Mouse (Mus musculus): Measurements from ENCODE around the gene Rph3al. TPM values are rescaled to one million over a fixed set of nuclear protein-coding genes. Genes with fewer than 3 reads are reported as not detected.

The Rph3al gene
- total RNA-seq, 1 experiment, result 0.71 TPM

DNA sequence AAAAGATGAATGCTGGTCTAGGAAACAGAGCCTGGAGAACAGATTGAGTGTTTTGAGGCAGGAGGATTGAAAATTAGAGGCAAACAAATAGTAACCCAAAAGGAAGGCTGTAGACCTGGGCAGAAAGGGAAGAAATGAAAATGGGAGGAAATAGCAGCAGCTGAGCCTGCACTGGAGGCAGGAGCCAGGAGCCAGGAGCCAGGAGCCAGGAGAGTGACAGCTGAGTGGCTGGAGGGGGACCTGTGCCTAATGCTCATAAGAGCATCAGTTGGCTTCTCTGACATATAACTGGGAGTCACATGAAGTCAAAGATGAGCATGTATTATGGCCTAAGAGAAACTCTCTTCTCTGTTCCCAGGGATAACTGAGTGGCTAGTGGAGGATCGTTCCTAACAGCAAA is 66.5 kb downstream of the Rph3al start:
- DNase-seq (ENCODE audit: low read depth, low spot score), result no peak
- TF ChIP-seq ZC3H11A (IDR thresholded peaks at IDR 0.05; ENCODE audit: borderline replicate concordance, low read depth, low read length) (no peak), ZNF384 (IDR thresholded peaks at IDR 0.05; ENCODE audit: low read depth, low read length) (no peak), CHD2 (IDR thresholded peaks at IDR 0.05; ENCODE audit: low read depth, low read length) (no peak), HCFC1 (IDR thresholded peaks at IDR 0.05; ENCODE audit: borderline replicate concordance, insufficient read depth, low read length) (no peak), MAFK (IDR thresholded peaks at IDR 0.05; ENCODE audit: insufficient read depth, low read depth, low read length) (no peak)
- H3K36me3 ChIP-seq (ENCODE audit: control insufficient read depth, insufficient read depth, low read length, poor library complexity, severe bottlenecking), result no peaks in the 10 kb centered on the region
- no peaks in the 10 kb centered on the region for H3K9me3 ChIP-seq (ENCODE audit: control insufficient read depth, insufficient read depth, low read depth, low read length)
- peaks cover 0 to 4% of the 10 kb centered on the region in 2 experiments; a peak in 2 of 4 replicates for H3K4me1 ChIP-seq (ENCODE audit: control insufficient read depth in 2 of 2, insufficient read depth in 2 of 2, low read length in 2 of 2, poor library complexity in 1 of 2)
- in situ Hi-C loops (cut with MboI; ENCODE audit: low sequenced_read_pairs in 2 of 2, unreplicated experiment in 2 of 2), result no loop called here
- H3K27ac ChIP-seq (ENCODE audit: insufficient read depth, low read depth, low read length, poor library complexity, severe bottlenecking), result no peak overlapping the region
- H3K9ac ChIP-seq (ENCODE audit: insufficient read depth, low read depth, low read length, poor library complexity, severe bottlenecking), result no peak overlapping the region
- H3K4me3 ChIP-seq (ENCODE audit: insufficient read depth in 1 of 2, low read depth in 1 of 2, low read length in 2 of 2, poor library complexity in 1 of 2, severe bottlenecking in 1 of 2), result no peak overlapping the region

DNA sequence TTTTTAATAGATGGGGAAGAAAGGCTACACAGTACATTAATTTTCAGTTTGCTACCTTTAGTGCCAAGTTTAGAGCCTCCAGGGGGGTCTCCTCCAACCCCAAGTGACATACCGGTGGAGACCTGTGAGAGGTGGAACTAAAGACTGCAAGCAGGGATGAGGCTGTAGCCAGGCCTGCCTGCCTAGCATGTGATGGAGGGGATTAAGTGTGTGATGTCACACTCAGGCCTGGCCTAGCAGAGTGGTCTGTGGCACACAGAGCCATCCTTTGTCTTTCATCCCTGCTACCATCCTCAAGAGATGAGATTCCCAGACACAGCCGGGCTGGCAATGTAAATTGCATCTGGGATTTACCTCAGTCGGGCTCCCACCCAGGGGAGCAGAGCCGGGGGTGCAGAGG is 67.3 kb downstream of the Rph3al start:
- H3K9me3 ChIP-seq (ENCODE audit: control insufficient read depth, insufficient read depth, low read depth, low read length), result no peaks in the 10 kb centered on the region
- H3K4me1 ChIP-seq (ENCODE audit: control insufficient read depth in 2 of 2, insufficient read depth in 2 of 2, low read length in 2 of 2, poor library complexity in 1 of 2), result peaks cover 0 to under 1% of the 10 kb centered on the region in 2 experiments; a peak in 1 of 4 replicates
- H3K36me3 ChIP-seq (ENCODE audit: control insufficient read depth, insufficient read depth, low read length, poor library complexity, severe bottlenecking), result no peaks in the 10 kb centered on the region
- H3K4me3 ChIP-seq (ENCODE audit: insufficient read depth in 1 of 2, low read depth in 1 of 2, low read length in 2 of 2, poor library complexity in 1 of 2, severe bottlenecking in 1 of 2), result no peak overlapping the region
- H3K9ac ChIP-seq (ENCODE audit: insufficient read depth, low read depth, low read length, poor library complexity, severe bottlenecking), result no peak overlapping the region
- in situ Hi-C loops (cut with MboI; ENCODE audit: low sequenced_read_pairs in 2 of 2, unreplicated experiment in 2 of 2), result no loop called here
- TF ChIP-seq MAFK (IDR thresholded peaks at IDR 0.05; ENCODE audit: insufficient read depth, low read depth, low read length) (no peak), ZC3H11A (IDR thresholded peaks at IDR 0.05; ENCODE audit: borderline replicate concordance, low read depth, low read length) (no peak), HCFC1 (IDR thresholded peaks at IDR 0.05; ENCODE audit: borderline replicate concordance, insufficient read depth, low read length) (no peak), ZNF384 (IDR thresholded peaks at IDR 0.05; ENCODE audit: low read depth, low read length) (no peak)
- H3K27ac ChIP-seq (ENCODE audit: insufficient read depth, low read depth, low read length, poor library complexity, severe bottlenecking), result no peak overlapping the region
- DNase-seq (ENCODE audit: low read depth, low spot score), result no peak

DNA sequence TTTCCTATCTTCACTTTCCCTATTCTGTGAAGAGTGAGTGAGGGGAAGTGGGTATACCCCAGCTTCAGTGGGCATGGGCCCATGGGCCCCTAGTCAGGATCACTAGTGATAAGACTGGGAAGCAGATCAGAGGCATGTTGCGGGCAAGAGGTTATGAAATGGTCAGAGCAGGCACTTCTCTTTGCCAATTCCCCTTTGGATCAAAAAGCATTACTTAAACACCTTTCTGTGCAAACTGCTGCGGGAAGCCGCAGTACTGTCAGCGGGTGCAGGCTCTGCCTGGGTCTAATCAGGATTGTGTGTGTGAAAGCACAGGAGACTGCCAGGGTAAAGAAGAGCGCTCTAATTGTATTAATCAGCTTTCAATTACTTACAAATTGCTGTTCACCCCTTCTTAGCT is 67.8 kb downstream of the Rph3al start:
- no peak for DNase-seq (ENCODE audit: low read depth, low spot score)
- in situ Hi-C loops (cut with MboI; ENCODE audit: low sequenced_read_pairs in 2 of 2, unreplicated experiment in 2 of 2), result no loop called here
- TF ChIP-seq MAFK (IDR thresholded peaks at IDR 0.05; ENCODE audit: insufficient read depth, low read depth, low read length) (no peak), ZC3H11A (IDR thresholded peaks at IDR 0.05; ENCODE audit: borderline replicate concordance, low read depth, low read length) (no peak), CHD2 (IDR thresholded peaks at IDR 0.05; ENCODE audit: low read depth, low read length) (no peak), ZNF384 (IDR thresholded peaks at IDR 0.05; ENCODE audit: low read depth, low read length) (no peak), HCFC1 (IDR thresholded peaks at IDR 0.05; ENCODE audit: borderline replicate concordance, insufficient read depth, low read length) (no peak)
- Histone ChIP-seq H3K36me3 (ENCODE audit: control insufficient read depth, insufficient read depth, low read length, poor library complexity, severe bottlenecking) (no peaks in the 10 kb centered on the region), H3K27ac (ENCODE audit: insufficient read depth, low read depth, low read length, poor library complexity, severe bottlenecking) (no peak overlapping the region), H3K4me3 (ENCODE audit: insufficient read depth in 1 of 2, low read depth in 1 of 2, low read length in 2 of 2, poor library complexity in 1 of 2, severe bottlenecking in 1 of 2) (no peak overlapping the region), H3K9ac (ENCODE audit: insufficient read depth, low read depth, low read length, poor library complexity, severe bottlenecking) (0 out of 2 replicates have a peak overlapping the region, but pooled peaks have one; percentile 10), H3K4me1 (ENCODE audit: control insufficient read depth in 2 of 2, insufficient read depth in 2 of 2, low read length in 2 of 2, poor library complexity in 1 of 2) (no peaks in the 10 kb centered on the region; a peak in 1 of 4 replicates), H3K9me3 (ENCODE audit: control insufficient read depth, insufficient read depth, low read depth, low read length) (no peaks in the 10 kb centered on the region)

DNA sequence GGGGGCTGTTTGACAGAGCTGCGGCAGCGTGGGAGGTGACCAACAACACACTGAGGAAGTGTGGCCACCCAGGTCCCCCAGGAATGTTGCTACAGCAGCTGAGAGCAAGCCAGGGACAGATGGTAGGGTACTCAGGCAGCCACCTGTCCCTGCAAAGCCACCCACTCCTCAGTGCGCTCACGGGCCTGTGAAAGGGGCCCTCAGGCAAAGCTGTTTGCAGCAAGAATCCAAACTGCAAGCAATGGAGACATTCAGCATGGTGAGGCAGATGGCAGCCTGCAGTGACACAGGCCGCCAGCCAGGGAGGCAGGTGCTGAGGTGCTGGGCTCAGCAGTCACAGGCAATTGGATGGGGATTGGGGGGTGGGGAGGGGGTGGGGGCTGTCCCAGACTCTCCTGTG is 68.3 kb downstream of the Rph3al start:
- no peak for TF ChIP-seq ZNF384 (IDR thresholded peaks at IDR 0.05; ENCODE audit: low read depth, low read length)
- no peak for TF ChIP-seq MAFK (IDR thresholded peaks at IDR 0.05; ENCODE audit: insufficient read depth, low read depth, low read length)
- no peak for TF ChIP-seq ZC3H11A (IDR thresholded peaks at IDR 0.05; ENCODE audit: borderline replicate concordance, low read depth, low read length)
- no peak for TF ChIP-seq HCFC1 (IDR thresholded peaks at IDR 0.05; ENCODE audit: borderline replicate concordance, insufficient read depth, low read length)
- no peak for TF ChIP-seq CHD2 (IDR thresholded peaks at IDR 0.05; ENCODE audit: low read depth, low read length)
- Histone ChIP-seq H3K9me3 (ENCODE audit: control insufficient read depth, insufficient read depth, low read depth, low read length) (no peaks in the 10 kb centered on the region), H3K36me3 (ENCODE audit: control insufficient read depth, insufficient read depth, low read length, poor library complexity, severe bottlenecking) (no peaks in the 10 kb centered on the region), H3K4me1 (ENCODE audit: control insufficient read depth in 2 of 2, insufficient read depth in 2 of 2, low read length in 2 of 2, poor library complexity in 1 of 2) (no peaks in the 10 kb centered on the region; a peak in 1 of 4 replicates), H3K4me3 (ENCODE audit: insufficient read depth in 1 of 2, low read depth in 1 of 2, low read length in 2 of 2, poor library complexity in 1 of 2, severe bottlenecking in 1 of 2) (no peak overlapping the region), H3K9ac (ENCODE audit: insufficient read depth, low read depth, low read length, poor library complexity, severe bottlenecking) (no peak overlapping the region), H3K27ac (ENCODE audit: insufficient read depth, low read depth, low read length, poor library complexity, severe bottlenecking) (no peak overlapping the region)
- in situ Hi-C loops (cut with MboI; ENCODE audit: low sequenced_read_pairs in 2 of 2, unreplicated experiment in 2 of 2), result no loop called here
- no peak for DNase-seq (ENCODE audit: low read depth, low spot score)

DNA sequence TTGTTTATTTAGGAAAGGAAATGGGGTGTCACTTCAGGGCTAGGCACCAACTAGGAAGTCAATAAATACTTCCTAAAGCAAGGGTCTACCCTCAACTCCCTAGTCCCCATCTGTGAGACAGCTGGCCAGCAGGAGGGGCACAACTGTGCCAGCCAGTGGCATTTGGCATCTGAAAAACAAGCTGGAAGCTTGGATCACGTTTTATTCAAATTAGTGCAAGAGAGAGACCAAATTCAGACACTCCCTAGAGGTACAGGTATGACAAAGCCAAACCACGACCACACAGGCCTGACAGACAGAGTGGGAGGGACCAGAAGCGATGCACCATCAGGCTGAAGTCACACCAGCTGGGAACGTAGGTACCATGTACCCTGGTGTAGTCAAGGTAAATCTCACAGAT is 71.4 kb downstream of the Rph3al start:
- H3K9ac ChIP-seq (ENCODE audit: insufficient read depth, low read depth, low read length, poor library complexity, severe bottlenecking), result no peak overlapping the region
- TF ChIP-seq MAFK (IDR thresholded peaks at IDR 0.05; ENCODE audit: insufficient read depth, low read depth, low read length) (no peak), ZC3H11A (IDR thresholded peaks at IDR 0.05; ENCODE audit: borderline replicate concordance, low read depth, low read length) (no peak), ZNF384 (IDR thresholded peaks at IDR 0.05; ENCODE audit: low read depth, low read length) (no peak), HCFC1 (IDR thresholded peaks at IDR 0.05; ENCODE audit: borderline replicate concordance, insufficient read depth, low read length) (no peak), CHD2 (IDR thresholded peaks at IDR 0.05; ENCODE audit: low read depth, low read length) (no peak)
- H3K4me1 ChIP-seq (ENCODE audit: control insufficient read depth in 2 of 2, insufficient read depth in 2 of 2, low read length in 2 of 2, poor library complexity in 1 of 2), result peaks cover 0 to 5% of the 10 kb centered on the region in 2 experiments; a peak in 1 of 4 replicates
- no peak for DNase-seq (ENCODE audit: low read depth, low spot score)
- no peak overlapping the region for H3K4me3 ChIP-seq (ENCODE audit: insufficient read depth in 1 of 2, low read depth in 1 of 2, low read length in 2 of 2, poor library complexity in 1 of 2, severe bottlenecking in 1 of 2)
- no peaks in the 10 kb centered on the region for H3K9me3 ChIP-seq (ENCODE audit: control insufficient read depth, insufficient read depth, low read depth, low read length)
- in situ Hi-C loops (cut with MboI; ENCODE audit: low sequenced_read_pairs in 2 of 2, unreplicated experiment in 2 of 2), result no loop called here
- H3K27ac ChIP-seq (ENCODE audit: insufficient read depth, low read depth, low read length, poor library complexity, severe bottlenecking), result no peak overlapping the region
- H3K36me3 ChIP-seq (ENCODE audit: control insufficient read depth, insufficient read depth, low read length, poor library complexity, severe bottlenecking), result no peaks in the 10 kb centered on the region
